Comparison of ENCODE assay signal across 11 mouse cellular contexts in genomic region chr4:150659926-150660610, GRCm38 (mm10). TPM values are rescaled to one million over a fixed set of nuclear protein-coding genes. Genes with fewer than 3 reads are reported as not detected.
DNase-seq lines count a peak whose midpoint lies in the region; ATAC-seq and TF ChIP-seq lines count a peak whose summit lies in the region.
"Had no signal": no experiment of that assay in that cellular context is flagged by ENCODE, and none has a peak within 500 bp of the region (broad histone marks: within the 10 kb centered on the region; RNA-seq: fewer than 3 reads in every experiment).

No protein-coding gene starts in this region.

- no peak for ATAC-seq in kidney, embryonic 16.5 days (ENCODE audit: low FRiP score, low TSS enrichment)
- ATAC-seq in Patski, result no peak
- no peak for ATAC-seq in neural tube, embryonic 13.5 days (ENCODE audit: low read depth)

- peaks cover 15% of the 10 kb centered on the region for H3K4me1 ChIP-seq in kidney, embryonic 16.5 days (ENCODE audit: insufficient read depth, low read length)
- peaks cover 26% of the 10 kb centered on the region for H3K4me1 ChIP-seq in neural tube, embryonic 13.5 days (replicated peaks)

- H3K27me3 ChIP-seq in kidney, embryonic 16.5 days (ENCODE audit: insufficient read depth, low read length), result no peaks in the 10 kb centered on the region
- H3K27me3 ChIP-seq in Patski, result no peaks in the 10 kb centered on the region
- H3K27me3 ChIP-seq in neural tube, embryonic 13.5 days, result peaks cover 2% of the 10 kb centered on the region; the same call in 1 of the 2 replicates
- H3K27me3 ChIP-seq: limb, embryonic 13.5 days had no signal

- H3K4me3 ChIP-seq in kidney, embryonic 16.5 days (ENCODE audit: low read length), result no peak overlapping the region
- no peak overlapping the region for H3K4me3 ChIP-seq in neural tube, embryonic 13.5 days
- H3K4me3 ChIP-seq: forebrain, embryonic 12.5 days; hindbrain, embryonic 13.5 days; limb, embryonic 13.5 days had no signal

- CTCF ChIA-PET in Patski (lab: Charles Lee), result interaction anchor here (1.0 kb wide), 1 partner anchor 190 kb away, joined by 3 read pairs; no protein-coding TSS in a partner anchor

- no peak overlapping the region for H3K9ac ChIP-seq in kidney, embryonic 16.5 days (replicated peaks; ENCODE audit: low read length)
- no peak overlapping the region for H3K9ac ChIP-seq in neural tube, embryonic 13.5 days
- H3K9ac ChIP-seq: forebrain, embryonic 12.5 days; hindbrain, embryonic 13.5 days; limb, embryonic 13.5 days had no signal

- POLR2A ChIA-PET in Patski (lab: Charles Lee), result no interaction called here

- no peaks in the 10 kb centered on the region for H3K36me3 ChIP-seq in kidney, embryonic 16.5 days (ENCODE audit: insufficient read depth, low read length)
- no peaks in the 10 kb centered on the region for H3K36me3 ChIP-seq in neural tube, embryonic 13.5 days
- H3K36me3 ChIP-seq: forebrain, embryonic 12.5 days; hindbrain, embryonic 13.5 days; limb, embryonic 13.5 days had no signal

- TF ChIP-seq CTCF in Patski (IDR thresholded peaks at IDR 0.05), result peak; percentile 68

- peak; percentile 34 for DNase-seq in adrenal gland, postnatal 10 days
- no peak for DNase-seq in adrenal gland, adult 8-10 months
- DNase-seq in kidney, postnatal 10 days, result peak; percentile 55
- DNase-seq in Patski (ENCODE audit: low read depth, low spot score), result no peak
- DNase-seq in urinary bladder, adult 18-20 months (ENCODE audit: low spot score in 2 of 2), result no peak
- DNase-seq in right cerebral cortex, postnatal 14 days, result no peak

- no peak overlapping the region for H3K27ac ChIP-seq in kidney, embryonic 16.5 days (ENCODE audit: low read length)
- peak overlapping the region; percentile 74 for H3K27ac ChIP-seq in neural tube, embryonic 13.5 days (replicated peaks)
- H3K27ac ChIP-seq: forebrain, embryonic 12.5 days; hindbrain, embryonic 13.5 days; limb, embryonic 13.5 days had no signal

- in situ Hi-C loops in Patski (cut with MboI; ENCODE audit: low pct_unique_long_range_greater_than_20kb), result loop anchor here (5.0 kb wide), 3 partner anchors 47 to 307 kb away; no protein-coding TSS in a partner anchor

- peaks cover 4% of the 10 kb centered on the region; the same call in 1 of the 2 replicates for H3K9me3 ChIP-seq in kidney, embryonic 16.5 days (ENCODE audit: low read length)
- H3K9me3 ChIP-seq in neural tube, embryonic 13.5 days, result 0 out of 2 replicates have a peak, but pooled peaks cover 3% of the 10 kb centered on the region
- H3K9me3 ChIP-seq: forebrain, embryonic 12.5 days had no signal

- no peak overlapping the region for H3K4me2 ChIP-seq in kidney, embryonic 16.5 days (replicated peaks; ENCODE audit: low read depth, low read length)
- H3K4me2 ChIP-seq in neural tube, embryonic 13.5 days, result no peak overlapping the region
- H3K4me2 ChIP-seq: forebrain, embryonic 12.5 days; hindbrain, embryonic 13.5 days; limb, embryonic 13.5 days had no signal

- 73% methylated on average over 9 of the region's 9 CpGs for WGBS in kidney, embryonic 16.5 days
- WGBS in neural tube, embryonic 13.5 days, result 76% methylated on average over 9 of the region's 9 CpGs

RNA-seq across cellular contexts. Expression of gene Slc45a1, which starts 8.1 kb away (rescaled TPM):
- 1 to 10 TPM in 1 of 2 experiments, under 1 TPM in 1; 0.72 to 1.7 TPM for total RNA-seq in adrenal gland, postnatal 10 days (2021)
- total RNA-seq in adrenal gland, adult 8-10 months (2022), result 1 to 10 TPM in 3 of 4 experiments, under 1 TPM in 1; 0.70 to 1.4 (median 1.2) TPM
- 0.12 and 0.17 TPM in 2 replicates for polyA plus RNA-seq in kidney, embryonic 16.5 days (2015; fragmentation: Nextera tagmentation; extraction: Ambion mirVana)
- polyA plus RNA-seq in Patski (2021), result not detected
- polyA plus RNA-seq in neural tube, embryonic 13.5 days (2015; fragmentation: Nextera tagmentation; extraction: Ambion mirVana), result 26.8 and 28.6 TPM in 2 replicates

Comparison
In these comparisons a context has a peak if more than half of its experiments do, and no peak if none do; other contexts are left out.
1. DNase-seq: peak in adrenal gland, postnatal 10 days (single experiment) and kidney, postnatal 10 days (single experiment); none in adrenal gland, adult 8-10 months (single experiment), Patski (single experiment), urinary bladder, adult 18-20 months (0 of 2) and right cerebral cortex, postnatal 14 days (single experiment).
2. RNA of gene Slc45a1, which starts 8.1 kb away (polyA plus RNA-seq): 26.8 to 28.6 TPM in neural tube, embryonic 13.5 days; 0.12 to 0.17 TPM in kidney, embryonic 16.5 days and not detected in Patski (single experiment); every median in the first group is over 10 times any median in the second.